Mouse (Mus musculus) stomach, embryonic 14.5 days (tissue): ENCODE results near the gene Csf2rb2. TPM values are rescaled to one million over a fixed set of nuclear protein-coding genes. Genes with fewer than 3 reads are reported as not detected.

Experiments used
- ATAC-seq: fragments of 200-750 bp; cut with Nextera tagmentation; 2 replicates; pipeline ENCODE4 v1.8.0; 2017; ENCODE audit warnings: low read depth, moderate TSS enrichment; ENCODE audit not compliant: insufficient number of reproducible peaks, insufficient read depth, low FRiP score
- H3K27ac ChIP-seq: fragments of 300-500 bp; sonication (generic); 2 replicates; pipeline ENCODE4 v1.5.1; 2014; ENCODE audit warnings: mild to moderate bottlenecking, low read length, moderate library complexity, mixed read lengths
- H3K27me3 ChIP-seq: fragments of 300-500 bp; sonication (generic); 2 replicates; pipeline ENCODE4 v1.6.1; 2014; ENCODE audit warnings: low read length, control low read depth, mixed read lengths; ENCODE audit not compliant: control insufficient read depth, insufficient read depth
- H3K36me3 ChIP-seq: fragments of 300-500 bp; sonication (generic); 2 replicates; pipeline ENCODE4 v1.6.1; 2014; ENCODE audit warnings: mild to moderate bottlenecking, control low read depth, low read length, moderate library complexity, mixed read lengths; ENCODE audit not compliant: control insufficient read depth, insufficient read depth
- H3K4me1 ChIP-seq: fragments of 300-500 bp; sonication (generic); 2 replicates; pipeline ENCODE4 v1.6.1; 2014; ENCODE audit warnings: low read length, control low read depth, mixed read lengths; ENCODE audit not compliant: control insufficient read depth, insufficient read depth
- H3K4me2 ChIP-seq: fragments of 300-500 bp; sonication (generic); replicated peaks from 2 replicates; pipeline ENCODE4 v1.6.1; 2014; ENCODE audit warnings: low read depth, low read length, control low read depth
- H3K4me3 ChIP-seq: fragments of 300-500 bp; sonication (generic); 2 replicates; pipeline ENCODE4 v1.5.1; 2014; ENCODE audit warnings: low read depth, low read length, control low read depth
- H3K9ac ChIP-seq: fragments of 300-500 bp; sonication (generic); replicated peaks from 2 replicates; pipeline ENCODE4 v1.6.1; 2014; ENCODE audit warnings: low read depth, mild to moderate bottlenecking, control low read depth, low read length, moderate library complexity, mixed read lengths
- H3K9me3 ChIP-seq: fragments of 300-500 bp; sonication (generic); 2 replicates; pipeline ENCODE4 v1.6.1; 2016; ENCODE audit warnings: low read depth, low read length, control low read depth; ENCODE audit not compliant: control insufficient read depth
- WGBS: fragments of 180-500 bp; shearing (Covaris S2); extraction: QIAGEN DNeasy Blood & Tissue Kit; methylation state at CpG from one replicate; pipeline ENCODE4 v1.1.7; 2014; 5-methylcytosine and 5-hydroxymethylcytosine counted together
- polyA plus RNA-seq: library from polyadenylated mRNA; unstranded; fragments of >200 nt; fragmentation: Nextera tagmentation; extraction: Ambion mirVana; gene quantifications from 2 replicates; pipeline ENCODE4 v1.2.1, GENCODE M21; 2014

The Csf2rb2 gene
- polyA plus RNA-seq, 1 experiment from 2014 or later = 0.19 TPM

DNA sequence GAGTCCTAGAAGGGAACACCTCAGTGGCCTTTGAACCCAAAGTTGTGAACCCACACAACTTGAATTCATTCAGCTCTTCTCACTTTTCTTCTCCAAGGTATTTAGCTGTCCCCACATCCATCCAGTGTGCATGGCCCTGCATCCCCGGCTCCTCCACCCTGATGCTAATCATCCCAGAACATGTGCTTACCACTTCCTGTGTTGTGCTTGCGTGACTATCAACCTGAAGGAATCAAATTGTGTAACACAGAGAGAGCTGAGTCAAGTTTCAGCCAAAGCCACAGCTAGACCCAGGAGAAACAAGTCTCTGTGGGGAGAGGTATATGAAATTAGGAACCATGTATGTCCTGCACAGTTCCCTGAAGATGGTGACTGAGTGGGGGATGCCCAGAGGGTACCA lies 27.2 kb downstream of the Csf2rb2 start:
- no peaks in the 10 kb centered on the region for H3K36me3 ChIP-seq
- no peak overlapping the region for H3K9ac ChIP-seq
- H3K27me3 ChIP-seq = no peaks in the 10 kb centered on the region
- no peak overlapping the region for H3K4me3 ChIP-seq
- no peaks in the 10 kb centered on the region for H3K9me3 ChIP-seq
- ATAC-seq = no peak
- WGBS = 78% methylated on average over 2 of the region's 2 CpGs
- H3K27ac ChIP-seq = no peak overlapping the region
- H3K4me2 ChIP-seq = no peak overlapping the region
- no peaks in the 10 kb centered on the region for H3K4me1 ChIP-seq

DNA sequence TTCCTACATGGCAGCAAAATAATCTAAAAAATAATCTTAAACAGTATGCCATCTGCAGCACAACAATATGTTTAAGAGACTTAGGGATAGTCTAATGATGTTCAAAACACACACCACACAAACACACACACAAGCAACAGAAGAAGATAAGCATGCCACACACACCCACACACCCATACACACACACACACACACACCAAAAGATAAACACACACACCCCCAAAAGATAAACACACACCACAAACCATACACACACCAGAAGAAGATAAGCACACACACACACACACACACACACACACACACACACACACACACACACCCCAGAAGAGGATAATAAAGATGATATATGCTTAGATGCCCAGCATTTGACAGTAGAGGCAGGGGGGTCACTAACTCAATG lies 34.3 kb downstream of the Csf2rb2 start:
- Histone ChIP-seq H3K27ac (no peak overlapping the region), H3K9ac (no peak overlapping the region), H3K4me1 (no peaks in the 10 kb centered on the region), H3K9me3 (no peaks in the 10 kb centered on the region), H3K4me3 (no peak overlapping the region), H3K36me3 (no peaks in the 10 kb centered on the region), H3K4me2 (no peak overlapping the region), H3K27me3 (no peaks in the 10 kb centered on the region)
- ATAC-seq = no peak

DNA sequence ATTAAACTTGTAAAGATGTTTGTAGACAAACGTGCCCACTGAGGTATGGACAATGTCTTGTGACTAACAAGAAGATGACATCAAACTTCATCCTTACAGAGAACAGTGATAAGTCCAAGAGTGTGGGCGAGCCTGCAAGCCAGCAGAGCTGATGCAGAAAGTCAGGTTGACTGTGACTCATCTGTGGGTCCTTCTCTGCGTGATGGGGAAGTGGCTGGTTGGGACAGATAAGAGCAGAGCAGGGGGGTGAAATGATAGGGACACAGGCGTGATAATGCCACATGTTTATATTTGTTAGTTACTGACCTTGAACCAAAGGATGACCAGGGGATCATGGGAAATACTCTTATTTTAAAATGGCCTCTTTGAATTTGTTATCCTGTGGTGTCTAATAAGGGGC lies 37.7 kb downstream of the Csf2rb2 start:
- WGBS = 66% methylated on average over 4 of the region's 4 CpGs
- Histone ChIP-seq H3K36me3 (no peaks in the 10 kb centered on the region), H3K4me3 (no peak overlapping the region), H3K4me2 (no peak overlapping the region), H3K4me1 (no peaks in the 10 kb centered on the region), H3K9ac (no peak overlapping the region), H3K27ac (no peak overlapping the region), H3K9me3 (no peaks in the 10 kb centered on the region), H3K27me3 (no peaks in the 10 kb centered on the region)
- peak; percentile 61; the same call in 1 of the 2 replicates for ATAC-seq

DNA sequence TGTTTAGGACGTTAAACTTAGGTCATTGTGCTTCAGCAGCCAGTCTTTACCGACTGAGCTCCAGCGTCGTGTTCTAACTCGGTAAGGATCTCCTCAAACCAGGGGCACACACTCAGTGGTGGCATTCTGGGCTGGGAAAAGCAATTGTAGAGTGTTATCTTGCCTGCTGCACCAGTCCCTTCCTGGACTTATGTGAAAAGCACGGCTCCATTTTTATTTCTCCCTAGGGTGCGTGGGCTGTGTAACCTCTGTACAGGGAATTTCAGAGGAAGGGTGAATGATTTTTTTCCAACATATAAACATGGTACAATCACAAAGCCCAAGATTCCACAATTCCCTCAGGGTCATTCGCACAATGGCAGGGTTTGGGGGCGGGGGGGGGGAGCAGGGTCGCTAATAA lies 38.1 kb downstream of the Csf2rb2 start:
- Histone ChIP-seq H3K27ac (no peak overlapping the region), H3K4me2 (no peak overlapping the region), H3K9me3 (no peaks in the 10 kb centered on the region), H3K27me3 (no peaks in the 10 kb centered on the region), H3K36me3 (no peaks in the 10 kb centered on the region), H3K4me3 (no peak overlapping the region), H3K9ac (no peak overlapping the region), H3K4me1 (no peaks in the 10 kb centered on the region)
- 78% methylated on average over 10 of the region's 10 CpGs for WGBS
- no peak for ATAC-seq

DNA sequence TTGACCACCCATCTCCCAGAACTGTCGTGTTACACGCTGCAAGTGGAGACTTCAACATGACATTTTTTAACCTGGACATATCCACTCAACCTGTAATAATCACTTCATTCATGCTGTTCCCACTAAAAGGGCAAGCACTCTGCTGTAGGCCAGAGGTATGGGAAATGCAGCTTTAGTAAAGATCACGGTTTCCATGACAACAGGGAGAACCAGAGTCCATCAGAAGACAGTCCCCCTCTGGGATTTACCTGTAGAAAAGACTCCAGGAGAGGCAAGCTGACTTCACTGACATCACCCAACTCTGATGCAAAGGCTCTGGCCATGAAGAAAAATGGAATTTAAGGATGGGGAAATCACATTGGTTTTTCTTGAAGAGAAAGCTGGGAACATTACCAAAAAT lies 42.2 kb downstream of the Csf2rb2 start:
- H3K36me3 ChIP-seq = no peaks in the 10 kb centered on the region
- H3K9ac ChIP-seq = no peak overlapping the region
- no peak overlapping the region for H3K4me2 ChIP-seq
- WGBS = 79% methylated on average over 3 of the region's 3 CpGs
- no peaks in the 10 kb centered on the region for H3K9me3 ChIP-seq
- H3K27me3 ChIP-seq = no peaks in the 10 kb centered on the region
- no peak overlapping the region for H3K4me3 ChIP-seq
- ATAC-seq = no peak
- H3K27ac ChIP-seq = no peak overlapping the region
- H3K4me1 ChIP-seq = no peaks in the 10 kb centered on the region

DNA sequence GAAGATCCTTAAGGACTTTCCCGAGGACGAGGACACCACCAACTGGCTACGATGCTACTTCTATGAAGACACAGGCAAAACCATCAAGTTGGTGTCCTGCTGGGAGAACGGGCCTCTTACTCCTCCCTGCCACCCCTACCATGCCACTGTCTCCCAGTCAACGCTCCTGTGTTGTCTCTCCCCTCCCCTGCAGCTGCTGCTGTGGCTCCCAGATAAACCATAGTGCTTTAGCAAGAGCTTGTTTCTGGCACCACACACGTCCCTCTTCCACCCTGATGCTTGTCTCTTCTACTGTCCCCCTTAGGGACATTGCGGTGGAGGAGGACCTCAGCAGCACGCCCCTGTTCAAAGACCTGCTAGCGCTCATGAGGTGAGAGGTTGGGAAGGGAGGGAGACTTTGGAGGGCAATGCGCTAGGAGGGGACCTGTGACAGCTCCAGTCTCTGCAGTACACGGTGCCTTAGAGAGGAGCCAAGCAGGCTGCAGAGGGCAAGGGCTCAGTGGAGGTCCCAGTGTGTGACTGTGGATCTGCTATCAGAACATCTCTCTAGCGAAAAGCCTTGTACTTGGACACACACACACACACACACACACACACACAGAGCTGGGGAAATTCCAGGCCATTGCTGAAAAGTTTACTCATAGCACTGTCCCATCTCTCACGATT lies 44.7 kb downstream of the Csf2rb2 start:
- H3K4me3 ChIP-seq = no peak overlapping the region
- no peaks in the 10 kb centered on the region for H3K36me3 ChIP-seq

DNA sequence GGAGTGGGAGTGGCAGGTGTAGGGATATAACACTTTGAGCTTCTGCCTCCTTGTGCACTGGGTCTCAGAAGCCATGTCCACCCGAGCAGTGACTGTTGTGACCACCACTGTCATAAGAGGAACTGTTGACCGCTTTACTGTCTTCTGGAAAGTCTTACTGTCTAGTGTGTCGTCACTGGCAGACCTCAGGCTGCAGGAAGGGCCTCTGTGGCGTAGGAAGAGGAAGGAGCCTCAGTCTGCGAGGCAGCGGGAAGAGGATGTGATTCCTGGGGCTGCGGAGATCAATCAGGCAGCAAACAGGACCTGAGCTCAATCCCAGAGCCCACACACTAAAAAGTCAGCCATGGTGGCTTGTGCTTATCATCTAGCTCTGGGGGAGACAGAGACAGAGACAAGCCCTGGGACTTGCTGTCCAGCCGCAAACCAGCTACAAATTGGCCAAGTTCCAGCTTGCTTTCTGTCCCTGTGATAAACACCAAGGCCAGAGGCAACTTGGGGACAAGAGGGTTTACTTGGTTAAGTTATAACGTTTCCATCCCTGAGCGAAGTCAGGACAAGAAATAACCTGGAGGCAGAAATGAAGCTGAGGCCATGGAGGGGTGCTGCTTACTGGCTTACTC lies 47.2 kb downstream of the Csf2rb2 start:
- Histone ChIP-seq H3K4me2 (no peak overlapping the region), H3K27ac (no peak overlapping the region), H3K4me3 (no peak overlapping the region), H3K27me3 (no peaks in the 10 kb centered on the region), H3K9me3 (no peaks in the 10 kb centered on the region), H3K9ac (no peak overlapping the region), H3K36me3 (no peaks in the 10 kb centered on the region), H3K4me1 (no peaks in the 10 kb centered on the region)
- 72% methylated on average over 10 of the region's 10 CpGs for WGBS
- ATAC-seq = no peak

More for the DNA sequence above, 44.7 kb downstream of the Csf2rb2 start:
- H3K4me1 ChIP-seq = no peaks in the 10 kb centered on the region
- no peak overlapping the region for H3K4me2 ChIP-seq
- no peak overlapping the region for H3K27ac ChIP-seq
- H3K9ac ChIP-seq = no peak overlapping the region
- no peaks in the 10 kb centered on the region for H3K27me3 ChIP-seq
- H3K9me3 ChIP-seq = no peaks in the 10 kb centered on the region
- 62% methylated on average over 13 of the region's 13 CpGs for WGBS
- no peak for ATAC-seq

DNA sequence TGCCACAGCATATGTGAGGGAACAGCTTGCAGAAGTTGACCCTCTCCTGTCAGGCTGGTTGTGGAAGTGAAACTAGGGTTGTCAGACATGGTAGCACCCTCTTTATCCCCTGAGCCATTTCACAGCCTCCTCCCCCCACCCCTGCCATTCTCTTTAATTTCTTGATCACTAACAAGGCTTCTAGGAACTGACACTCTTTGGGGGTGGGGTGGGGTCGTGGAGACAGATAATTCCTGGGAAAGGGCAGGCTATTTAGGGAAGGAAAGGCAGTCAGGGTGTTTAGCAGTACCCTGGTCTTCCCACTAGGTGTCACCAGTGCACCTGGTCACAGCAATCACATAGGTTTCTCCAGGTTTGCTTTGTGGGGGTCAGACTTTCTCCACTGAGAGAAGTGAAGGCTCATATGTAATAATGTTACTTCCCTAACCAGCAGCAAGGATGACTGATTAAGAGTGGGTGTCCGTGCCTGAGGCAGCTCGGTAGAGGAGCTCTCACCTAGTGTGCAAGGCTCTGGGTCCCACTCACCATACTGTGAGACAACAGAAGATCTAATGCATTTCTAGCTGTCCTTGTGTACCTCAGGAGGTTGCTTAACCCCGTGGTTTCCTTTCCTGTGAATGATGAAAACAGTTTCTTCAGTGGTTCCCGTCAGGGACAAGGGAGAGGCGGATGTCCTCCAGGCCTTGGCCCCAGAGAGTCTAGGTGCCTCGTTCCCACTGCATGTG lies 48.0 kb downstream of the Csf2rb2 start:
- H3K9me3 ChIP-seq = no peaks in the 10 kb centered on the region
- no peaks in the 10 kb centered on the region for H3K27me3 ChIP-seq
- H3K4me2 ChIP-seq = no peak overlapping the region
- H3K36me3 ChIP-seq = no peaks in the 10 kb centered on the region
- H3K27ac ChIP-seq = no peak overlapping the region
- H3K9ac ChIP-seq = no peak overlapping the region
- no peak overlapping the region for H3K4me3 ChIP-seq
- 36% methylated on average over 7 of the region's 7 CpGs for WGBS
- no peaks in the 10 kb centered on the region for H3K4me1 ChIP-seq
- ATAC-seq = no peak
